Mouse (Mus musculus): ENCODE measurements around the gene Vmn1r48. TPM values are rescaled to one million over a fixed set of nuclear protein-coding genes. Genes with fewer than 3 reads are reported as not detected.

Vmn1r48 gene
- polyA plus RNA-seq (2012; rRNA removed) = not detected in 2 replicates

DNA sequence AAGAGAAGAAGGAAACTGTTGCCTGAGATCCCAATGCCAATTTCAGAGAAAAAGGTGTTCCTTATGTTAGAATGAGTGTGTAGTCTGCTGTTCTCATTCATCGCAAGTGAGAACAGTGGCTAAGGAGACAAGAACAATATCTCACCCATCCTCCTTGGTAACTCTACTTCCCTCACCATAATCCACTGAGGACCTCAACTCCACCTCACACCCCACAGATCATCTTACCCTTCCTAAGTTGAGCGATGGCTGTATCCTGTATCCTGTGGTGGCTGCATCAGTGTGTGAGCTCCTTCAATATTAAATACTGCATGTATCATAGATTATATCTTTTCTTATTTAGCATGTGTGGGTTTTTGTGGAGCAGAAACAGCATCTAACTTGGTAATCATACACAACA is at the start of gene Vmn1r48:
Gene Vmn1r48 (minus strand): TSS at position 101 of the 400 bp plus-strand sequence.

DNA sequence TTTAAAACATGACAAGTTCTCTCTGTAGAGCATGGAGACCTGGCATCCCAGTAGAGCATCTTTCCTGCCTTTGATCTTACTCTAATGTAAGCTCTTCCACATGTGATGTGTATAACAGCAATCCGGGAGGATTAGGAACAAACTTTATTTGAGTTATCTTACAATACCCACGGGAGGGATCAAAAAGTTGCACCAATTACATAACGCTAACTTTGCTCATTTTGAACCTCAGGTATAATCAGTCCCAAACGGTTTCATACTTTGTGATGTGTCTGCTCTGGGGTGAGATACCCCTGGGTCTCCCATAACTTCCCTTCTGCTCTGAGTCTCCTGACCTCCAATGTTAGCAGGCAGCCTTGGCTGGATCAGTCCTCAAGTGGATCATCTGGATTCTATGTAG is 41.8 kb upstream of the Vmn1r48 start, which contains the start of gene Vmn1r49:
Gene Vmn1r49 (minus strand): TSS at position 101 of the 400 bp plus-strand sequence.

DNA sequence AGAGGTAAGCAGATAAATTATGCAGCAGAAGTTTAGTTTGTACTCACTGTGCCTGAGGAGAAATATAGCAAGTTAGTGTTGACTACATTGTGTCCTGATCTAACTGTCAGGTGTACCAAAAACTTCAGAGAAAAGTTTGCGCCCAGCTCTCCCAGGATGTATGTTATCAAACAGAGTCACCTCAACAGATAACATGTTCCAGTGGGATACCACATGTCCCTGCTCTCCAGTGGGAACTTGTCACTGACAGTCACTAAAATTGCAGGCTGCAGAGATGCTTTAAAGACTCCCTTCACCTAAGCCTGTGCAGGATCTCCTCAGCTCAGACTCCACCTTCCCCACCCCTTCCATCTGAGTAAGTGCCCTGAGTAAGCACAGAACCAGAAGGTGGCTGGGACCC is 20.8 kb downstream of the Vmn1r48 start, which contains the start of gene Vmn1r47:
Gene Vmn1r47 (plus strand): TSS at position 301 of the 400 bp plus-strand sequence.

Other genes with a start within 250 kb of the Vmn1r48 start
- gene Vmn1r42, start 160.4 kb downstream of the Vmn1r48 start, polyA plus RNA-seq (2012; rRNA removed) = not detected in 2 replicates
- not detected in 2 replicates for gene Vmn1r43, start 160.4 kb downstream of the Vmn1r48 start, polyA plus RNA-seq (2012; rRNA removed)
- not detected in 2 replicates for gene Vmn1r44, start 153.2 kb downstream of the Vmn1r48 start, polyA plus RNA-seq (2012; rRNA removed)
- not detected in 2 replicates for gene Vmn1r45, start 96.2 kb downstream of the Vmn1r48 start, polyA plus RNA-seq (2012; rRNA removed)
- gene Vmn1r46, start 67.5 kb downstream of the Vmn1r48 start, polyA plus RNA-seq (2012; rRNA removed) = not detected in 2 replicates
- not detected in 2 replicates for gene Vmn1r47, start 20.7 kb downstream of the Vmn1r48 start, polyA plus RNA-seq (2012; rRNA removed)
- gene Vmn1r49, start 41.7 kb upstream of the Vmn1r48 start, polyA plus RNA-seq (2012; rRNA removed) = not detected in 2 replicates
- gene Vmn1r50, start 64.6 kb upstream of the Vmn1r48 start, polyA plus RNA-seq (2012; rRNA removed) = not detected in 2 replicates
- gene Vmn1r51, start 85.8 kb upstream of the Vmn1r48 start, polyA plus RNA-seq (2012; rRNA removed) = not detected in 2 replicates
- gene Vmn1r52, start 138.0 kb upstream of the Vmn1r48 start, polyA plus RNA-seq (2012; rRNA removed) = not detected in 2 replicates
- gene V1ra8, start 166.0 kb upstream of the Vmn1r48 start, polyA plus RNA-seq (2012; rRNA removed) = not detected in 2 replicates
- 0.08 TPM in 1 of 2 replicates, not detected in the other for gene Vmn1r53, start 187.6 kb upstream of the Vmn1r48 start, polyA plus RNA-seq (2012; rRNA removed)
- gene Vmn1r54, start 209.5 kb upstream of the Vmn1r48 start, polyA plus RNA-seq (2012; rRNA removed) = not detected in 2 replicates